Mouse (Mus musculus) MEL (cell line): ENCODE measurements around the gene Arl8a.

ENCODE experiments used
- CTCF ChIP-seq, 3 experiments: IDR thresholded peaks in 2 of 3; conservative IDR thresholded peaks in 1 of 3; 2 replicates each; pipeline ENCODE4 v1.5.1; 2011 to 2012; ENCODE audit warnings: low read length in 3 of 3, low read depth in 2 of 3, mild to moderate bottlenecking in 2 of 3, improper control_type of control experiment in 1 of 3, inconsistent platforms in 1 of 3, mixed read lengths in 1 of 3, moderate library complexity in 1 of 3; ENCODE audit not compliant: control insufficient read depth in 1 of 3, insufficient read depth in 1 of 3, poor library complexity in 1 of 3, severe bottlenecking in 1 of 3
- GABPA ChIP-seq: IDR thresholded peaks from 2 replicates; pipeline ENCODE4 v1.6.1; 2012; ENCODE audit warnings: low read depth, mild to moderate bottlenecking, inconsistent platforms, low read length, improper control_type of control experiment, moderate library complexity
- MAX ChIP-seq: IDR thresholded peaks from 2 replicates; pipeline ENCODE4 v1.6.1; 2011; ENCODE audit warnings: low read length, improper control_type of control experiment
- MAZ ChIP-seq: IDR thresholded peaks from 2 replicates; pipeline ENCODE4 v1.6.1; 2012; ENCODE audit warnings: low read depth, mild to moderate bottlenecking, inconsistent platforms, low read length, improper control_type of control experiment
- MEF2A ChIP-seq: IDR thresholded peaks from 2 replicates; pipeline ENCODE4 v1.6.1; 2014; ENCODE audit warnings: low read depth, mild to moderate bottlenecking, inconsistent platforms, low read length, improper control_type of control experiment; ENCODE audit not compliant: poor library complexity, insufficient replicate concordance, severe bottlenecking; ENCODE audit errors: extremely low read depth
- POLR2A ChIP-seq, 2 experiments: IDR thresholded peaks; 2 replicates each; pipeline ENCODE4 v1.6.1; 2011 to 2012; ENCODE audit warnings: low read length in 2 of 2, mild to moderate bottlenecking in 2 of 2, control low read depth in 1 of 2, improper control_type of control experiment in 1 of 2, low read depth in 1 of 2, moderate library complexity in 1 of 2; ENCODE audit not compliant: control insufficient read depth in 1 of 2, insufficient read depth in 1 of 2, poor library complexity in 1 of 2
- SIN3A ChIP-seq: IDR thresholded peaks from 2 replicates; pipeline ENCODE4 v1.6.1; 2012; ENCODE audit warnings: low read length, improper control_type of control experiment, inconsistent platforms
- SMC3 ChIP-seq: IDR thresholded peaks from 2 replicates; pipeline ENCODE4 v1.6.1; 2011; ENCODE audit warnings: low read depth, low read length, improper control_type of control experiment

GRCm38 (mm10) chr1:135097441-135097840, 49.2 kb upstream of the Arl8a start:
- TF ChIP-seq CTCF (IDR thresholded peaks at IDR 0.05 in 2 of 3, conservative IDR thresholded peaks at IDR 0.05 in 1 of 3; ENCODE audit: control insufficient read depth in 1 of 3, insufficient read depth in 1 of 3, low read depth in 2 of 3, low read length in 3 of 3, poor library complexity in 1 of 3, severe bottlenecking in 1 of 3): no peak
- no peak for TF ChIP-seq POLR2A (IDR thresholded peaks at IDR 0.05; ENCODE audit: control insufficient read depth in 1 of 2, insufficient read depth in 1 of 2, low read depth in 1 of 2, low read length in 2 of 2, poor library complexity in 1 of 2)
- TF ChIP-seq MEF2A: no peak
- TF ChIP-seq GABPA: no peak
- no peak for TF ChIP-seq MAZ
- no peak for TF ChIP-seq MAX
- TF ChIP-seq SIN3A: no peak
- TF ChIP-seq SMC3: no peak
